Mouse (Mus musculus): ENCODE measurements around the gene Hist1h2ab.

Hist1h2ab gene

DNA sequence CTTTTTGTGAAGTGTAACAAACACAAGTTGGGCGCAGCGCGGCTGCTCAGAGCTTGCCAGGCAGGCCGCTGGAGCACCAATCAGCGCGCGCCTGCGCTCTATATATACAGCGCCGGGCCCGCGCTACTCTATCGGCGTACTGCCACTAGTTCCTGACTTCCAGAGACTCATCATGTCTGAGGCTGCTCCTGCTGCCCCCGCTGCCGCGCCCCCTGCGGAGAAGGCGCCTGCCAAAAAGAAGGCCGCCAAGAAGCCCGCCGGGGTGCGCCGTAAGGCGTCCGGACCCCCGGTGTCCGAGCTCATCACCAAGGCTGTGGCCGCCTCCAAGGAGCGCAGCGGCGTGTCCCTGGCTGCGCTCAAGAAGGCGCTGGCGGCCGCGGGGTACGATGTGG, 12.3 kb upstream of the Hist1h2ab start, which contains the start of gene Hist1h1c:
Gene Hist1h1c (plus strand): TSS at position 132 of the 392 bp plus-strand sequence.
- peak; percentile 95 for DNase-seq (ENCODE audit: low spot score)

DNA sequence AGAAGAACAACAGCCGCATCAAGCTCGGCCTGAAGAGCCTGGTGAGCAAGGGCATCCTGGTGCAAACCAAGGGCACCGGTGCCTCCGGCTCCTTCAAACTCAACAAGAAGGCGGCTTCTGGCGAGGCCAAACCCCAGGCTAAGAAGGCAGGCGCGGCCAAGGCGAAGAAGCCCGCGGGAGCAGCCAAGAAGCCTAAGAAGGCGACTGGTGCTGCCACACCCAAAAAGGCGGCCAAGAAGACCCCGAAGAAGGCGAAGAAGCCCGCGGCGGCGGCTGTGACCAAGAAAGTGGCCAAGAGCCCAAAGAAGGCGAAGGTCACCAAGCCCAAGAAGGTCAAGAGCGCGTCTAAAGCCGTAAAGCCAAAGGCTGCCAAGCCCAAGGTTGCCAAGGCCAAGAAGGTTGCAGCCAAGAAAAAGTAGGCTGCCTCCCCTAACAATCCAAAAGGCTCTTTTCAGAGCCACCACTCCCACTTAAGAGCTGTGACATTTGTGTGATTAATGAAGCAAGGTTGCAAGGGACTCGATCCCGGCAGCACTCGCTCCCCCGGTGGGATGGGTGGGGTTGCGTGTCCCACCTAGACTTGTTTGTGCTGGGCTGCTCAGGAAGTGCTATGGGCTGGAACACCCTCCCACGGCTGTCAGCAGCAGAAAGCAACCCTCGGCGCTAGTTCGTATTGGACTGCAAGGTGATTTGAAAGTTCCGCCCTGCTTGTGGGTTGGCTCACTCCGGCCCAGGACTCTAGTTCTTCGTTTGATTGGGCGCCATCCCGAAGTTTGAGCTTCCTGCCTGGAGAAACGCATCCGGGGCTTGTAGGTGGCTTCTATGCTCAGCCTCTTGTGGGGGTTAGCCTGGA, 11.6 kb upstream of the Hist1h2ab start:
- peak; percentile 78 for DNase-seq (ENCODE audit: low spot score)

DNA sequence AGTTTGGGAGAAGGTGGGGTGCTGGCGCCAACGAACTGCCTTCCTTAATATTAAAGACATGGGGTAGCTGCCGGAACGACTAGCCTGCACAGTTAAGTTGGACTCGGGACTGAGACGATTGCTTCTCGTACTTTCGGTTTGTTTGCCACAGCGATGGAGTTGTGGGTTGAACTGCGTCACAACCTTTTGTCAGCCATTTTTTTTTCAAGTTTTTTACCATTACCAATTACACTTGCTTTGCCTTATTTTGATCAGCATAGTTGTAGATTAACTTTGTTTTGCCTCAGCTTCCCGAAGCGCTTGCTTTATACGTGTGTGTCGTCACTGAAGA, 11.0 kb upstream of the Hist1h2ab start:
- DNase-seq (ENCODE audit: low spot score), result no peak

DNA sequence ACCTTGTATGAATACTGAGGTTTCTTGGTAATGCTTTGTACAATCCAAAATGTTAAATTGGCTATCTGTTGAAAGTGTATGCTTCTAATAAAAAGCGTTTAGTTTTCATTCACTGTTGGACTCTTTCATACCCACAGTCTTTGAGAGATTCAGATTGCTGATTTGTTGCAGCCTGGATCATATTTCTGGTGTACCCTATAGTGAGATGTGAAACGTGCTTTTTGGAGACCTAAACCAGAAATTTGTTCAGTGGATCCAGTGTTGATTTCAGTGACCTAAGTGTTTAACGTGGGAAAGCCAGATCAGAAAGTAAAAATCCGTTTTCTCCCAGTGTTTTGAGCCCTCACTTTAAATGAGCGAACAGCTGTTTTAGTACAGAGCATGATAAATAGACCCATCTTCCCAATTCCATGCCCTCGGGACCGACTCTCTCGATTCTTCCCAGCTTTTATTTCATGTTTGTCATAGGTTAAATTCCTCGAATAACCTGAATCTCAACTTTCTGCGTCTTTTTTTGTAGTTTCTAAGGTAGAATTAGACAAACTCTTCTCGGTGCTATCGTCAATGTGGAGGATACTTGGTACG, 10.6 kb upstream of the Hist1h2ab start:
- DNase-seq (ENCODE audit: low spot score), result no peak

DNA sequence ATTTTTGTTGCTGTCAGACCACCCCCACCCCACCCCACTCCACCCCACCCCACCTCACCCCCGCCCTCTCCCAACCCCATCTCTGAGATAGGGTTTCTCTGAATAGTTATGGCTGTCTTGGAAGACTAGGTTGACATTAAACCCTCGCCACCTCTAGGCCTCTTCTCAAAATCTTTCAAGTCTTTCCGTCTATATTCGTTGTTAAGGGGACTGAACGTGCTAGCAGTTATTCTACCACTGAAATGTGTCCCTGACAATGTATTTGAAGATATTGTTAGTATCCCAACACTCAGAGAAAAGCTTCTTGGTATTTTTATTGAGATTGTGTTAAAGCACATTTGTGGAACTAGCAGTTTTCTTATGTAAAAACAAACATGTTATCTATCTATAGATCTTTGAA, 10.0 kb upstream of the Hist1h2ab start:
- DNase-seq (ENCODE audit: low spot score), result no peak

DNA sequence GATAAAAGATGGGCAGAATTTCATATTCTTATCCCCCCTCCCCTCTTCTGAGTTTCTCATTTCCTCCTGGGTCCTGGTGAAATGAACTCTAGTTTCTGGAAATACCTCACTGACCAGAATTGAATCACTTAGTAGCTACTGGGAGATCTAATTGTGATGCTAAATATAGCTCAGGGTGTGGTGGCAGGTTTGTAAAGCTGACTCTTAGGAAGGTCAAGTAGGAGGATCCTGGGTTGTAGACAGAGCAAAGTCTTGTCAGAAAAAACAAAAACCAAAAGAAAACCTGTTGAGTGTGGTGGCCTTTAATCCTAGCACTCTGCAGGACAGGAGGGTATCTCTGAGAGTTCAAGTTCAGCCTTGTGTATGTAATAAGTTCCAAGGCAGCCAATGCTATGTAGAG, 8.9 kb upstream of the Hist1h2ab start:
- DNase-seq (ENCODE audit: low spot score), result no peak

DNA sequence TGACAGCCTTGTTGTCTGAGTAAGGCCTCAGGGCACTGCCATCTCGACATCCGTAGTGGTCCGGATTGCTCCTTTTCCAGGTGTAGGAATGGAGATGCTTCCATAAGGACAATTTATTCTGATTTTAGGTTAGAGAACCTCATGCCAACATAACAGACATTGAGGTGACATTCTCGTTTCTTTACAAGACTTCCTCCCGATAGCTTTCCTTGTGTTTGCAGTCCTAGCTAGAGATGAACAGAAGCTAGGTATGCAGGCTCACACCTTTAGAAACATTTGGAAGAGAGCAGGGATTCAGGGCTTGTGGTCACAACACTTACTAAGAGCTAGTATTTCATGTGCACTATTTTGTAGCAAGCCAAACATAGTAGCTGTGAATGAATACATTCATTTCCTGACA, 7.7 kb upstream of the Hist1h2ab start:
- DNase-seq (ENCODE audit: low spot score), result no peak

DNA sequence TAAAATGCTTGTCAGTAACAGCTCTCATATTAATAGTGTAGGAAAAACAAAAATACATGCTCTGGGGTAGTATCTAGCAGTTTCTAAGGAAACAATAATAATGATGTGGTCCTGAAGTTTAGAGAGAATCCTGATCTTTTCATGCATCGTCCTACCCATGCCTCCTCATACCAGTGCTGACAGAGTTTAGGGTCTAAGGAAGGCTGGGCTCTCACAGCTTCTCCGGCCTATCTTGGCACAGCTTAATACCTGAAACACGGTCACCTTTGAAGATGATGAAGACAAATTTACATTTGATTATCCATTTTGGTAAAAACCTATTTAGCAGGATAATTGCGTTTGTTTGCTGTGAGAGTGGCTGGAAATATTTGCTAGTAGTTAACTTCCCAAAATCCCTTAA, 7.0 kb upstream of the Hist1h2ab start:
- no peak for DNase-seq (ENCODE audit: low spot score)

DNA sequence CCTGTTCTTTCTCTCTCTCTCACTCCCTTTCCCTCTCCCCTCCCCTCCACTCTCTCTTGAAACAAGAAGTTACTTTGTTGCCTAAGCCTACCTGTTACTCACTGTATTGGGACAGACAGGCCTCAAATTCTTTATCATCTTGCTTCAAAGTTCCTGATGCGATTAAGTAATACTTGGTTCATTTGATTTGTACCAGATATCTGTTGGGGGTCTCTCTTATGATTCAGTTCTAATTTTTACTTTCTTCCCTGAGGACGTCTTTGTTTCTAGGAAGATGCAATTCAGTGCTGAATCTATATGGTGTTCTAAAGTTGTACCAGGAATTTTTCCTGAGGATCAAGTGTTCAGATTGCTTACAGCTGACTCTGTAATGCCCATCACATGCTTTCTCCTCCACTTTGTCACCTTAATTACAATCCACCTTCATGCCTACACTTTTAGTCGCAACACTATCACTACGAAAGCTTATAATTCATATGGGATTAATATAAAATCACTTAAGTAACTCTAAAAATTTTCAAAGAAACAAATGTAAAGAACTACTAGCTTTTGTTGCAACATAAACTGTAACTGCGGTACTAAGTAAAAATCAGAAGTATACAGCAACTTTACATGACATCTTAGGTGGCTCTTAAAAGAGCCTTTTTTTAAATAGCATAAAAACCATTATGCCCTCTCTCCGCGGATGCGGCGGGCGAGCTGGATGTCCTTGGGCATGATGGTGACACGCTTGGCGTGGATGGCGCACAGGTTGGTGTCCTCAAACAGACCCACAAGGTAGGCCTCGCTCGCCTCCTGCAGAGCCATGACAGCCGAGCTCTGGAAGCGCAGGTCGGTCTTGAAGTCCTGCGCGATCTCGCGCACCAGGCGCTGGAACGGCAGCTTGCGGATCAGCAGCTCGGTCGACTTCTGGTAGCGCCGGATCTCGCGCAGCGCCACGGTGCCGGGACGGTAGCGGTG, 6.2 kb upstream of the Hist1h2ab start:
- no peak for DNase-seq (ENCODE audit: low spot score)

DNA sequence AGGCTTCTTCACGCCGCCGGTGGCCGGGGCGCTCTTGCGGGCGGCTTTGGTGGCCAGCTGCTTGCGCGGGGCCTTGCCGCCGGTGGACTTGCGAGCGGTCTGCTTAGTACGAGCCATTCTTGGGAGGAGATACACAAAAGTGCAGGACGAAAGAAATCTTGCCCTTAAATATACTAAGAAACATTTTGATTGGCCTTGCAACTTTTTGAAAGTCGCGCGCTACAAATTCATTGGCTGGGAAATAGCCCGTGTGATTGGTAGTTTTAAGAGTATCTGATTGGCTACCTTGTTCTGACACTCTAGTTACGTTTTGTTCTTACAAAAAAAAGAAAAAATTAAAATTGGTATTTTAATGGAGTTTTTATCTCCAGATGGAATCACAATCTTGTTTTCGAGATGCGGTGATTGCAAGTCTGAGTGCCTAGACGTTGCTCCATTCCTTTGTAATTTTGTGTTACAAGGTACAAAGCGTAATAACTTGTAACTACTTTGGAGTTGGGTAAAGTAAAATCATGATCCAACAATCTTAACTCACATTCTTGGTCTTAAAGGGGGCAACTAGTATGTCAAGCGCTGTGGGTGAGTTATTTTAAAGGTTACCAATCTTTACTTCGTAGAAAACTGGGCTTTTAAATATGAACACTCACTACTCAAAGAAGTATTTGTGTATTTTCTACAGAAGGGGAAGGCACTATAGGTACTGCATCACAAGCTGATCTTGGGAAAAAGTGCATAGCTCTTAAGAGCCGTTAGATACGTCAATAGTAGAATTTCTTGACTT, 5.4 kb upstream of the Hist1h2ab start, which contains the start of gene Hist1h3c:
Gene Hist1h3c (minus strand): TSS at position 222 of the 781 bp plus-strand sequence.
- DNase-seq (ENCODE audit: low spot score), result no peak

DNA sequence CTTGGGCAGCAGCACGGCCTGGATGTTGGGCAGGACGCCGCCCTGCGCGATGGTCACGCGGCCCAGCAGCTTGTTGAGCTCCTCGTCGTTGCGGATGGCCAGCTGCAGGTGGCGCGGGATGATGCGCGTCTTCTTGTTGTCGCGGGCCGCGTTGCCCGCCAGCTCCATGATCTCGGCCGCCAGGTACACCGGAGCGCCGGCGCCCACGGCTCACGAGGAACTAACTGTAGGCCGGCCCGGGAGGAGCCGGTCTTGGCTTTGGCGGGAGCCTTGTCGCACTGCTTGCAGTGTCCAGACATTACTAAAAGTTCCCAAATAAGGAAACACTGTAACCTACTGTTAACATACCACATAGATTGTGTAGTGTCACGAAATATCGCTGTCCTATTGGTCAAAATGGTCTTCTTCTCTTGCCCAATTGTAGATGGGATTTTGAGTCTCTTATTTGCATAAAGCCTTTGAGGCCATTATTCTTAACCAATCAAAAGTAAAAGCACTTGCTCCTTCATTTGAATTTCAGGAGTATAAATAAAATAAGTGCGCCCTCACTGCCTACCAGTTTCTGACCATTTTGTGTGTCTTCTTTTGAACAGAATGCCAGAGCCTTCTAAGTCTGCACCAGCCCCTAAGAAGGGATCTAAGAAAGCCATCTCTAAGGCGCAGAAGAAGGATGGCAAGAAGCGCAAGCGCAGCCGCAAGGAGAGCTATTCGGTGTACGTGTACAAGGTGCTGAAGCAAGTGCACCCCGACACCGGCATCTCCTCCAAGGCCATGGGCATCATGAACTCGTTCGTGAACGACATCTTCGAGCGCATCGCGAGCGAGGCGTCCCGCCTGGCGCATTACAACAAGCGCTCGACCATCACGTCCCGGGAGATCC, 4.5 kb upstream of the Hist1h2ab start, which contains the start of gene Hist1h2bb:
Gene Hist1h2bb (plus strand): TSS at position 534 of the 880 bp plus-strand sequence.
- DNase-seq (ENCODE audit: low spot score), result peak; percentile 66

DNA sequence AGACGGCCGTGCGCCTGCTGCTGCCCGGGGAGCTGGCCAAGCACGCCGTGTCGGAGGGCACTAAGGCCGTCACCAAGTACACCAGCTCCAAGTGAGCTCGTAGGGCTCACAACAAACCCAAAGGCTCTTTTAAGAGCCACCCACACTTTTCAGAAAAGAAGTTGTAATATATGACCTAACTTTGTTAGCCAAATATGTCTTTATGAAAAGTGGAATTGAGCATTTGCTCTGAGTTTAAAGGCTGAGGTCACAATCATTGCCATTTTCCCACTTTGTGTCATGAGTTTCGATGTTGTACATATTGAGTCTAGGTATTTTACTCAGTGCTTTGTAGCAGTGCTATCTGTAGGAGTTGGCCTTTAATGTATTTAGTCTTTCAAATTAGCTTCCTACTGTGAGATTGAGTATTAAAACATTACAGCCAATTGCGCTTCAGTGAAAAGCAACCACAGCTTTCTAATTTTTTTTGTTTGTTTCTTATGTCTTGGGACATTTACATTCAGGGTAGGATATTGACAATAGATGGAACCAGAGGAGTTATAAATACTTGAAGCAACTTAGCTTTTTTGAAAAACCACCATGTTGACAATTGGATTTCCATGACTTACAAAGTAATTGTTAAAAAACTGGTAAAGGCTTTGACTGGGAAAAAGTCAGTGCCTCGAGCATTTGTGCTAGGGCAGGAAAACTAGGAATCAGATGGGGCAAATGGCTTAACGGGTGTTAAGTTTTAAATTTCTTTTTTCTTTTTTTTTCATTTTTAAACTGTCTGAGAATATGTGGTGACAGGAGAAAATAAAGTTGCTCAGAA, 3.6 kb upstream of the Hist1h2ab start:
- no peak for DNase-seq (ENCODE audit: low spot score)

DNA sequence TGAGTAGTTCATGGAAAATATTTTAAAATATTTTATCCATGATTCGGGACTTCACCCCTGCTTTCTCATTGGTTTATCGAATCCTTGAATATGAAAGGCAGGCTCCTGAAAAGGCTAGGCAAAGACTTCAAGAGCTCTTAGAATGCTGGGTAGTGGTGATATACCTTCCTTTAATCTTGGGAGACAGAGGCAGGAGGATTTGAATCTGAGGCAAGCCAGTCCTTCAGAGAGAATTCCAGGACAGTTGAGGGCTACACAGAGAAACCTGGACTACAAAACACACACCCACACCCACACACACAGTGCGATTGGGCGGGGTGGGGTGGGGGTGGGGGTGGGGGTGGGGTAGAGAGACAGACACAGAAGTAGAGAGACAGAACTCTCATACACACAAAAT, 3.0 kb upstream of the Hist1h2ab start:
- no peak for DNase-seq (ENCODE audit: low spot score)

DNA sequence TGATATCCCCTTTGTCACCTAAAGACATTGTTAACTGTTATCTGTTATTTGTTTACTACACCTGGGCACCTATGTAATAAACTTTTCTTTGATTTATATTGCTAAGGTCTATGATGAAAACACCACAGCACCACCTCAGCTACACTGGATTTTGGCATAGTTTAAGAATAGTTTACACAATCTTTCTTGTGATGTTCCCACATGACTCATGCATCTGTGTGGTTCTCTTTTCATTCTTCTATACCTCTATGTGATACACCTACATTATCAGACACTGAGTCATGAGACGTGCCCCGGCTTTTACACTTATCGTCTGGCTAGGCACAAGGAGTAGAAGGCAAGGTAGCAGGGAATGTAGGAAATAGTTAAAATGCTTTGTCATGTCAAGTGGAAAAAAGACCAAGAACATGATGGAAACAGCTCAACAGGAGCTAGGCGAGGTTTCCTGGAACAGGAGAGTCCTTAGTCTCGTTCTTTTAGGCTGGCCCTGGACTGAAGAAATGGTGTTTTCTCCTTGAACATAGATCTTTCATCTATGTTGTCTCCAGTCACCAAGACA, 1.3 kb upstream of the Hist1h2ab start:
- DNase-seq (ENCODE audit: low spot score), result no peak

DNA sequence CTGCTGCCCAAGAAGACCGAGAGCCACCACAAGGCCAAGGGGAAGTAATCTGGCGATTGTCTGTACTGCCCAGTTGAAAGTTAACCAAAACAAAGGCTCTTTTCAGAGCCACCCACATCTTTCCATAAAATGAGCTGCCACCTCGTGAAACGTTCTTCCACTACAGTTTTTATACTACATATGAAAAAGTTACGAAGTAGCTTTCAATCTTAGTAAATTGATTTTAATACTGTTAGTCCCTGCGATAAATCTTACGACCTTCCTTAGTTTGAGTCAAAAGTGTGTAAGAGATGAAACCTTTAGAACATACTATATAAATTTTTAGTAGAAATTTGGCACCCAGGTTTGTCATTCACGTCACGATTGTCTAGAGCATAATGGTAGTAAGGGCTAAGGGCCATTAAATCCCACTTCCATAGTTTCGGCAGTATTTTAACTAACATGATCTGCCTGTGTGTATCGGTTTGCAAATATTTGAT, 591 bp downstream of the Hist1h2ab start:
- DNase-seq (ENCODE audit: low spot score), result no peak

DNA sequence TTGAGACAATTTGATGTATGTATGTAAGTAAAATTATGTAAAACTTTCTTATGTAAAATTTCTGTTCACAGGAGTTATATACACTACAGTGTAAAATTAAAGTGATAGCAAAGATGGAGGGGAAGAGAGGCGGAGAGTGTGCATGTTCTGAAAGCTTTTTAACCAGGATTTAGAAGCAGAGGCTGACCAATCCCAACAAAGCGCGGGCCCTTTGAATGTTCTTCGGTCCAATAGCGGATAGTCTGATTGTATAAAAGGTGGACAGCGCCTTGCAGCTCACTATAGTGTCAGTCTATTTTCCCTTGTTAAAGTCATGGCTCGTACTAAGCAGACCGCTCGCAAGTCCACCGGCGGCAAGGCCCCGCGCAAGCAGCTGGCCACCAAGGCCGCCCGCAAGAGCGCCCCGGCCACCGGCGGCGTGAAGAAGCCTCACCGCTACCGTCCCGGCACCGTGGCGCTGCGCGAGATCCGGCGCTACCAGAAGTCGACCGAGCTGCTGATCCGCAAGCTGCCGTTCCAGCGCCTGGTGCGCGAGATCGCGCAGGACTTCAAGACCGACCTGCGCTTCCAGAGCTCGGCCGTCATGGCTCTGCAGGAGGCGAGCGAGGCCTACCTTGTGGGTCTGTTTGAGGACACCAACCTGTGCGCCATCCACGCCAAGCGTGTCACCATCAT, 1.3 kb downstream of the Hist1h2ab start, which contains the start of gene Hist1h3b:
Gene Hist1h3b (plus strand): TSS at position 201 of the 675 bp plus-strand sequence.
- peak; percentile 80 for DNase-seq (ENCODE audit: low spot score)

DNA sequence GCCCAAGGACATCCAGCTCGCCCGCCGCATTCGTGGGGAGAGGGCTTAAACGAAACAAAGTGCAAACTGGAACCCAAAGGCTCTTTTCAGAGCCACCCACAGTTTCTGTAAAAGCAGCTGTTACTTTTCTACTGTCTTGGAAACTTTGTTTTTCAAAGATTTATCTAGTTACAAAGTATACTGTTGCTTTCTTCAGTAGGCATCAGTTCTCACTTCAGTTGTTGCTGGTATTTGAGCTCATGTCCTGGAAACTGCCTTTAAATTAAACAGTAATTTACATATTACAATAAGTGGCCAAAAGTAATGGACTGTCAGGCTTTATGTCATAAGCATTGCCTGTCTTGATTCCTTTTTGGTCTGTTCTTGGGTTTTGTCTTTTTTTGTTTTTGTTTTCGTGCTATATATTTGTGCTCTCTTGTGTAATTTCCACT, 1.8 kb downstream of the Hist1h2ab start:
- no peak for DNase-seq (ENCODE audit: low spot score)

DNA sequence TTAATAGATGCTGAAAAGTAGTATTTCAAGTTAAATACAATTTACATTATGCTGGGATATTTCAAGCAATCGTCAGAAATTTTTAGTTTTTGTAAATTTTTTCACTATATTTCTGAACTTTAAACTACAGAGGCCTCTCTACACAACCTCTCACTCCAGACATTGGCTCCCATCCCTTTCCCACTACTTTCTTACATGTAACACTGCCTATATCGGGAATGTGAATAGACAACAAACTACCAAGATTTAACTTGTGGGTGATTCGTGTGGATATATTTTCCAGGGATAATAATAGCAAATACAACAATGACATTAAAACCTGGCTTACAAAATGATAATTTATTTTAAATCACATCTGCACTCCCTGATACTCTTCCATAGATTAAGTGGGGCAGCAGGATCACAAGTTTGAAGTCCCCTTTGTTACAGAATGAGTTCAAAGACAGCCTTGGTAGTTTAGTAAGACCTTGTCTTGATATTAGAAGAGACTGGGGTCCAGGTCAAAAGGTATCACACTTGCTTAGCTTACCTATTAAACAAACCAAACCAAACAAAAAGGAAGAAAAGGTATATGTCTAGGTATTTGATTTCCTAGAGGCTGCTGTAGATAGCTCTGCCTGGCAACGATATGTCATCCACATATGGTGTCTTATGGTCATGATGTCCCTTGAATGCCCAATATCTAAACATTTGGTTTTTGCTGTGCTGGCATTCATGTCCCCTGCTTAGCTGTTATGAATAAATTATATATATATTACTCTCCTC, 2.6 kb downstream of the Hist1h2ab start:
- DNase-seq (ENCODE audit: low spot score), result no peak
